Mouse (Mus musculus): Measurements from ENCODE around the gene Slc25a22. TPM values are rescaled to one million over a fixed set of nuclear protein-coding genes. Genes with fewer than 3 reads are reported as not detected.
A peak's percentile ranks its signal among the peaks of the same experiment; 100 is the strongest.
"Not testable (repeated sequence)": the region's sequence is repeated elsewhere in the genome, so short reads cannot be mapped to it uniquely, and the experiment has no call there.

The Slc25a22 gene
- polyA plus RNA-seq, 1 experiment from 2014 or later = 18.7 TPM

DNA sequence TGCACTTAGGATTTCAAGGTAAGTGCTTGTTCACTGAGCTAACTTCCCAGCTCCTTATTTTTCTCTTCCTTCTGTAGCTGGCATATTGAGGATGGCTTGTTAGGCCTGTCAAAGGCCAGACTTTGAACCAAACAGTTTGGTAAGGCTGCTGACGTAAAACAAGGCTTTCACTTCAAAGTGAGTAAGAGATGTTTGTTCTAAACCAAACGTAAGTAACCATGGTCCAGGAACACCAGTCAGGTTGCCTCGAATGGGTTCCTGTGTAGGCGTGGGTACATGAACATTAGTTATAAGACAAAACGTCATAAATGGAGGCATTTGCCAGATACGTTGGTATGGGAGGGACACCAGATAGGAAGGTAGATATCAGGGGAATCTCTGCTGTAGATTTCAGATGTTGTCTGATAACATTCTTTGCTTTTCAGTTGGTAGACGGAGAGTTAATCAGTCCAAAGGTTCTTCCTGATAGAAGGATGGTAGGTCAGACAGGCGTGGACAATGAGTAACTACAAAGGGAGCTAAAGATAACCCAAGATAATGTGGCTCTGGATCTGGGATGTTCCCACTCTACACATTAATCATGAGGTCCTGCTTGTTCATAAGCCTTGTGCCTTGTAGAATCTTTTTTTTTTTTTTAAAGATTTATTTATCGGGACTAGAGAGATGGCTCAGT lies 17.5 kb downstream of the Slc25a22 start:
- 51% methylated on average over 9 of the region's 9 CpGs for WGBS (ENCODE audit: insufficient replicate concordance)
- H3K4me2 ChIP-seq = no peak overlapping the region
- no peak overlapping the region for H3K4me3 ChIP-seq (replicated peaks)
- H3K27ac ChIP-seq (replicated peaks) = peak overlapping the region; percentile 41; the same call in 1 of the 2 replicates
- no peak overlapping the region for H3K9ac ChIP-seq
- ATAC-seq (ENCODE audit: insufficient read depth) = peak; percentile 22; the same call in 1 of the 2 replicates
- no peaks in the 10 kb centered on the region for H3K36me3 ChIP-seq (replicated peaks)
- H3K9me3 ChIP-seq (replicated peaks) = no peaks in the 10 kb centered on the region
- 0 out of 2 replicates have a peak, but pooled peaks cover 3% of the 10 kb centered on the region for H3K4me1 ChIP-seq (replicated peaks)
- peaks cover 8% of the 10 kb centered on the region for H3K27me3 ChIP-seq

DNA sequence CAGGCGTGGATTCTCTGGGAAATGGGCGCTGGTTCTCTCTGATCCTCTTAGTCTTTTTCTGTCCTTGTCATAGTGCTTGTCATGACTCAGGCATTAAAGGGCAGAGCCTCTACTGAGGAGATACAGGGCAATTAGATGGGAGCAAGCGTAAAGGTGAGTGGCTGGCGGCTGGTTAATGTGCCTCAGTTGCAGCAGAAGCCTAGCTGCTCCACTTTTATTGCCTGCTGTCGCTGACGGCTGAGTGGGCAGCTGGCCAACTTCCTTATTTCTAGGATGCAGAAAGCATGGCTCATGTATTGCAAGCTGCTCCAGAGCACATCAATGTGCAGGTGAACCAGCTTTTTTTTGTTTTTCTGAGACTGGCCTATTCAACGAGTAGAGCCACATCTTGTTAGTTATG lies 18.7 kb downstream of the Slc25a22 start:
- H3K9ac ChIP-seq = no peak overlapping the region
- whole genome bisulfite sequencing (ENCODE audit: insufficient replicate concordance) = 38% methylated on average over 7 of the region's 7 CpGs
- H3K4me3 ChIP-seq (replicated peaks) = no peak overlapping the region
- ATAC-seq (ENCODE audit: insufficient read depth) = no peak
- H3K4me2 ChIP-seq = no peak overlapping the region
- no peak overlapping the region for H3K27ac ChIP-seq (replicated peaks)
- H3K36me3 ChIP-seq (replicated peaks) = no peaks in the 10 kb centered on the region
- H3K4me1 ChIP-seq (replicated peaks) = peaks cover 13% of the 10 kb centered on the region
- no peaks in the 10 kb centered on the region for H3K9me3 ChIP-seq (replicated peaks)
- H3K27me3 ChIP-seq = peaks cover 8% of the 10 kb centered on the region

DNA sequence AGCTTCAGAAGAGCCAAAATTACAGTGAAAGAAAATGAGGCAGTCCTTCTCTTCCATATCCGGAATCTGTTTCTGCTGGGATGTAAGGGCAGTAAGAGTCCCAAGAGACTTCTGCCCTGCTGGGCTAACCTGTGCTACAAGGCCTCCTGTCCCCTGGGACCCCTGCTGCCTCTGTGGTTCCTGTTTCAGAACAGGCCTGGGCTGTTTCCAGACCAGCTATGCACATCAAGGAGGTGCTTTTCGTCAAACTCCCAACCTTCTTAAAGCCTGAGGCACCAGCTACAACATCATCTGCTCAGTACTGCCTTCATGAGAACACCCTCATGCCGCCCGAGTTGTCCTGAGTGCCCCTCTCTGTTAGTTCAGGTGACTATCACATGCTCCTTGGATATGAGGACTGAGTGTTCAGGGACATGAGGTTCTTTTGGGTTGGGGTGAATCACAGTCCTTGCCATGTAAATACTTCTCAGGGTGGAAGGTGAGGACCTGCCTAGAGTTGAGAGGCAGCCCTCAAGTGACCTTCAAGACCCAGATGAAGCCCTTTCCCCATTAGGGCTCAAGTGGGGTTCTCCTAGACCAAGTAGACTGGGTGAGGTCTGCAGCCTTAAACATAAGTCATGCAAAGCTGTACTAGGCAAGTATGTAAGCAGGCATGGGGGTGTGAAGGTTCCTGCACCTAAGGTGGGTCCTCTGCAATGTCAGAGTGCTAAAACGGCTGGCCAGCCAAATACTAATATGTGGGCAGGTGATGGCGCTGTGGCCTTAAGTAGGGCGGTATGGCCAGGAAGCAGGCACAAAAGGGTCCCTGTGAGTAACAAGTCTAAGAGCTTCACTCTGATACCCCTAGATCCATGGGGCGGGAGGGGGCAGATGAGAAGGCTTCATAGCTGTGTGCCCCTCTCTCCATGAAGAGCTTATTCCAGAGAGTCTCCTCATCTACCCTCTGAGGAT lies 19.7 kb downstream of the Slc25a22 start:
- no peak overlapping the region for H3K9ac ChIP-seq
- 59% methylated on average over 8 of the region's 8 CpGs for WGBS (ENCODE audit: insufficient replicate concordance)
- H3K4me2 ChIP-seq = no peak overlapping the region
- H3K9me3 ChIP-seq (replicated peaks) = no peaks in the 10 kb centered on the region
- H3K27me3 ChIP-seq = peaks cover 8% of the 10 kb centered on the region
- peaks cover 22% of the 10 kb centered on the region for H3K4me1 ChIP-seq (replicated peaks)
- no peak overlapping the region for H3K4me3 ChIP-seq (replicated peaks)
- no peak overlapping the region for H3K27ac ChIP-seq (replicated peaks)
- ATAC-seq (ENCODE audit: insufficient read depth) = no peak
- H3K36me3 ChIP-seq (replicated peaks) = no peaks in the 10 kb centered on the region

DNA sequence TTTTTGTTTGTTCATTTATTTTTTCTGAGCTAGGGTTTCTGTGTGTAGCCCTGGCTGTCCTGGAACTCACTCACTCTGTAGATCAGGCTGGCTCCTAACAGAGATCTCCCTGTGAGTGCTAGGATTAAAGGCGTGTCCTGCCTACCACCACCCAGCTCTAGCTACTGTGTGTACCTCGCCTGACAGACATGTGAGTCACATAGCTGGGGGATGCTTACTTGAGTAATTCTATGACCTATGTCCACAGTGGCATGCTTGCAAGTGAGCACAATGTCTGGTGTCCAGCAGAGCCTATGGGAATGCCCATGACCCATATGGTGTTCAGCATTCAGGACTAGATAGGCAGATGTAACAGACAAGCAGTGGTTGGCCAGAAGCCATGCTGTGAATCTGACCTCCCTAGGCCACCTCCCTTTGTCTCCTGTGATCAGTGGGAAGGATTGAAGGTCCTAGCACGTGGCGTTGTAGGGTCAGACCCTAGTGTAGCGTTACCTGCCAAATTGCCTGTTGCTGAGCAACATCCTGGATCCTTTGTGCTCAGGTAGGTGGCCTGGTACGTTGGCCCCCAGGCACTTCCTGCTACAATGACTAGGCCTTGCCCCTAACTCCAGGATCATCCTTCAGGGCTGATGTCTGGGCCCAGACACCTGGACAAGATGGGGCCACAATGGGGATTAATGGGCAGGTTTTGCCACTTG lies 21.4 kb downstream of the Slc25a22 start:
- Histone ChIP-seq H3K9ac (no peak overlapping the region), H3K4me2 (no peak overlapping the region), H3K4me1 (replicated peaks) (peaks cover 33% of the 10 kb centered on the region), H3K36me3 (replicated peaks) (no peaks in the 10 kb centered on the region), H3K27ac (replicated peaks) (no peak overlapping the region), H3K4me3 (replicated peaks) (no peak overlapping the region), H3K27me3 (peaks cover 8% of the 10 kb centered on the region), H3K9me3 (replicated peaks) (no peaks in the 10 kb centered on the region)
- 63% methylated on average over 6 of the region's 6 CpGs for WGBS (ENCODE audit: insufficient replicate concordance)
- no peak for ATAC-seq (ENCODE audit: insufficient read depth)

DNA sequence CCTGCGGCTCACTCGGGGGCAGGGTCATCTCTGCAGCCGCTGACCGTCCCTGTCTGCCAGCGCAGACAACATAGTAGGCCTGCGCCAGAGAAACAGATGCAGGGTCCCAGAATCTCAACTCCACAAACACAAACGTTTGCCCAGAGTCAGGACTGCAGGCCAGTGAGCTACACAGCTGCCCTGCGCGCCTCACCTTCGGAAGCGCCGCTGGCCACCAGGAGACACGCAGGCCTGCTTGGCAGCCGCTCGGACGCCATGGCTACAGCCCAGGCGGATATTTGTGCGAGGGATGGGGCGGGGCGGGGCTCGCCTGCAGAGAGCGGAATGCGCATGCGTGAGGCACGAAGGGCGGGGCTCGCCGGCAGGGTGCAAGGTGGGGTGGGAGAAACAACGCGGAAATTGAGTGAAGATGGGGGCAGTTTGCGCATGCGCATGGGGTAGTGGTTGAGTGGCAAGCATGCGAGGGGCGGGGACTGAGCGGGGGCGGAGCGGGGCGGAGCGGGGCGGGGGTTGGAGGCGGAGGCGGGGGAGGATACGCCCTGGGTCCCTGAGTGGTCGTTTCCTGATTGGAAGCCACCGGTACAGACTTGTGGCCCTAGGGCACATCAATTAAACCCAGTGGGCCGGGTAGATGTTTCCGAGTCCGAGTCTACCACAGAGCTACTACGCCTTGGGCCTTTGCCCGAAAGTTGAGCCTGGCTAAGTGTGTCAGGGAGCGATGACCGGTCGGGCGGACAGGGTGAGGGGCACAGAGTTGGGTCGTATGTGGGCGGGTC lies 23.7 kb downstream of the Slc25a22 start, which contains the start of gene Gatd1:
Gene Gatd1 (minus strand): TSS at position 328 of the 776 bp plus-strand sequence.
- H3K4me1 ChIP-seq (replicated peaks) = peaks cover 40% of the 10 kb centered on the region
- H3K36me3 ChIP-seq (replicated peaks) = peaks cover 20% of the 10 kb centered on the region
- H3K27me3 ChIP-seq = peaks cover 4% of the 10 kb centered on the region
- H3K4me3 ChIP-seq (replicated peaks) = peak within 1 kb of the TSS; percentile 70
- H3K9me3 ChIP-seq (replicated peaks) = no peaks in the 10 kb centered on the region
- H3K27ac ChIP-seq (replicated peaks) = peak within 1 kb of the TSS; percentile 80
- H3K9ac ChIP-seq = peak within 1 kb of the TSS; percentile 78
- peak within 1 kb of the TSS; percentile 97 for H3K4me2 ChIP-seq
- under 1% methylated on average over 56 of the region's 56 CpGs for WGBS (ENCODE audit: insufficient replicate concordance)
- ATAC-seq (ENCODE audit: insufficient read depth) = peak; percentile 93

DNA sequence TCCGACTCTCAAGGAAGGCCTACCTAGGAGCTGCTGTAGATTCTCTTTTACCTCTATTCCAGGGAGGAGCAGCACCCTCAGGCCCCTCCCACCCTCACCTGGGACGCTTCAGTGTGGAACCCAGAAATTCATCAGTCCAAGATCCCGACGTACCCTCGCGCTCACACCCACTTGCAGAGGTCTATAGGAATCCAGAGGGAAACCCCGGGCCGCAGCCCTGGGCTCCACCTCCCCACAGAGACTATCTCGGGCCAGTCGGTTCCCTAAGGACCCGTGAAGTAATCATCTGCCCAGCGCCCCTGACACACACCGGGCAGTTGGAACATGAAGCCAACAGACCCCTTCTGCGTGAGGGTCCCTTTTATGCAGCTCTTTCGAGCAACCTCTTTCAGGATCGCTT lies 24.4 kb downstream of the Slc25a22 start:
- Histone ChIP-seq H3K9me3 (replicated peaks) (no peaks in the 10 kb centered on the region), H3K4me1 (replicated peaks) (peaks cover 42% of the 10 kb centered on the region), H3K4me2 (peak overlapping the region; percentile 97), H3K9ac (peak overlapping the region; percentile 78), H3K36me3 (replicated peaks) (peaks cover 24% of the 10 kb centered on the region), H3K27ac (replicated peaks) (peak overlapping the region; percentile 79), H3K4me3 (replicated peaks) (peak overlapping the region; percentile 70), H3K27me3 (no peaks in the 10 kb centered on the region)
- 5% methylated on average over 16 of the region's 16 CpGs for WGBS (ENCODE audit: insufficient replicate concordance)
- no peak for ATAC-seq (ENCODE audit: insufficient read depth)

DNA sequence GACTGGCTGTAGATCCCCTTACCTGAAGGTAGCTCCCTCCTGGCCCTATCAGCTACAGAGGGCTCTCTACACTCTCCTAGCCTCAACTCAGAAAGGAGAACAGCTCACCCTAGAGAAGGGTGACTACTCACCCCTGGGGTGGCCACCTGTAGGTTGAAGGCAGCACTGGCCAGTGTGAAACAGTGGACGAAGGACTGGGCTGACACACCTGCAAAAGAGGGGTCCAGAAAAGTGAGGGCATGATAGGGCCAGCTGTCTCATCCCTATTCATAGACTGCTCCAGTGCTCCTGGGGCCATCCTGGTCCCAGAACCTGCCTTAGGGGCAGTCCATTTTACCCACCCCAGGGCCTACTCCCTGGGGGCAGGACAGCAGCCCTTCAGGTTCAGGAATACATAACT lies 26.0 kb downstream of the Slc25a22 start:
- Histone ChIP-seq H3K27me3 (no peaks in the 10 kb centered on the region), H3K4me3 (replicated peaks) (no peak overlapping the region), H3K27ac (replicated peaks) (0 out of 2 replicates have a peak overlapping the region, but pooled peaks have one; percentile 4), H3K36me3 (replicated peaks) (peaks cover 31% of the 10 kb centered on the region), H3K9me3 (replicated peaks) (no peaks in the 10 kb centered on the region), H3K4me1 (replicated peaks) (peaks cover 42% of the 10 kb centered on the region), H3K4me2 (no peak overlapping the region), H3K9ac (no peak overlapping the region)
- WGBS (ENCODE audit: insufficient replicate concordance) = 84% methylated on average over 1 of the region's 1 CpGs
- no peak for ATAC-seq (ENCODE audit: insufficient read depth)

DNA sequence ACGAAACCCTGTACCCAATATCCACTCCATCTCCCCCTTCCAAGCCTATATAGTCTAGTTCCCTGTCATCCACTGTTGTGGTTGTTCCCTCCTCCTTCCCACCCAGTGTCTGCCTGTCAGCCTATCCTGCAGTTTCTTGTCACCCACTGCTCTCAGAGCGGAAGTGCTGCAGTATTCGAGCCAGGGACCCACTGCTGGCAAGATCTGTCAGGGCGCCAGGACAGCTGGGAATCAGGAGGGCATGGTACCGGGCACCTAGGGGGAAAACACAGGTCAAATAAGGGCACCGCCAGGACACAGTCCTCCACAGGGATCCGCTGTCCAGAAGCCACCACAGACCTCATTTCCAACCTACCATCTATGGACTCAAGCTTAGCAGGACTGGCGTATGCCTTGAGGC lies 27.1 kb downstream of the Slc25a22 start:
- Histone ChIP-seq H3K36me3 (replicated peaks) (peaks cover 32% of the 10 kb centered on the region), H3K9ac (no peak overlapping the region), H3K9me3 (replicated peaks) (no peaks in the 10 kb centered on the region), H3K4me2 (no peak overlapping the region), H3K27ac (replicated peaks) (no peak overlapping the region), H3K4me3 (replicated peaks) (no peak overlapping the region), H3K27me3 (no peaks in the 10 kb centered on the region), H3K4me1 (replicated peaks) (peaks cover 38% of the 10 kb centered on the region)
- WGBS (ENCODE audit: insufficient replicate concordance) = 77% methylated on average over 8 of the region's 8 CpGs
- no peak for ATAC-seq (ENCODE audit: insufficient read depth)

DNA sequence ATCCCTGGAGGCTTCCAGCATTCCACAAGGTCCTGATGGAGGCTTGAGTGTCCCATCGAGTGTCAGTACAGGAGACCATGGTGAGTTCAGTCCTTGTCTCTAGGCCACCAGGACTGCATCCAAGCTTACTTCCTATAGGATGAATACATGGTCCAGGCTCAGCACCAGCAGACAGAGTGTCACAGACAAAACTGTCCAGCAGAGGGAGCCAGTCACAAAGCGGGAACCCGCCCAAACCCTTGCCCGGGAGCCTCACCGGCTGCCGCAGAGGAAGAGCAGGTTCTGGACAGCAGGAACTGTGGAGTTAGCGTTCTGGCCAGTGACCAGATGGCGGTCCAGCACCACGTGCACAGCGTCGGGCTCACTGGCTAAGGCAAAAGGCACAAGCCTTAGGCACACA lies 28.9 kb downstream of the Slc25a22 start:
- H3K9me3 ChIP-seq (replicated peaks) = no peaks in the 10 kb centered on the region
- peaks cover 28% of the 10 kb centered on the region for H3K4me1 ChIP-seq (replicated peaks)
- ATAC-seq (ENCODE audit: insufficient read depth) = peak; percentile 40
- no peak overlapping the region for H3K9ac ChIP-seq
- H3K4me2 ChIP-seq = no peak overlapping the region
- 15% methylated on average over 11 of the region's 11 CpGs for WGBS (ENCODE audit: insufficient replicate concordance)
- H3K4me3 ChIP-seq (replicated peaks) = no peak overlapping the region
- H3K27me3 ChIP-seq = no peaks in the 10 kb centered on the region
- H3K36me3 ChIP-seq (replicated peaks) = peaks cover 45% of the 10 kb centered on the region
- no peak overlapping the region for H3K27ac ChIP-seq (replicated peaks)

DNA sequence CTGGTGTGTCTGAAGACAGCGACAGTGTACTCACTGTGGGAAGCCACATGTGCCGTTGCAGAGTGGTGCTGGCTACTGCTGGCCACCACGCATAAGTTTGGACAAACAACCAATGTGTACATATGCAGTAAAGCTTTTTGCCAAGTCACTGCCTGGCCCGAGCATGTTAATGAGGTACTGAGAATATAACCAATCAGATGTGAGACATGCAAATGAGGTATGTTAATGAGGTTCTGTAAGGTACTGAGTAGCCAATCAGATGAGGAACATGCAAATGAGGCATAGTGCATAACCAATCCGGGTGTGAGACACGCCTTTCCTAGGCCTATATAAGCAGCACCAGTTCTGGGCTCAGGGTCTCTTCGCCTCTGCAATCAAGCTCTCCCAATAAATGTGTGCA lies 30.0 kb downstream of the Slc25a22 start:
- ATAC-seq (ENCODE audit: insufficient read depth); H3K9ac ChIP-seq; H3K27ac ChIP-seq (replicated peaks); H3K4me3 ChIP-seq (replicated peaks); H3K9me3 ChIP-seq (replicated peaks); H3K27me3 ChIP-seq; H3K4me2 ChIP-seq: not testable (repeated sequence)
- WGBS (ENCODE audit: insufficient replicate concordance) = 80% methylated on average over 7 of the region's 7 CpGs
- H3K4me1 ChIP-seq (replicated peaks) = peaks cover 16% of the 10 kb centered on the region
- H3K36me3 ChIP-seq (replicated peaks) = peaks cover 57% of the 10 kb centered on the region
